Mouse (Mus musculus) ES-CJ7 (cell line): ENCODE measurements around the gene Pmepa1.
A peak's percentile ranks its signal among the peaks of the same experiment; 100 is the strongest.

Experiments
- DNase-seq: peaks from one replicate; pipeline ENCODE4 v3.0.0; 2011; ENCODE audit warnings: low read depth, low spot score

Pmepa1 gene

GRCm38 (mm10) chr2:173276859-173277258 lies 526 bp upstream of the Pmepa1 start:
- peak; percentile 65 for DNase-seq

- no peak for DNase-seq
These were observed 761 bp downstream of the Pmepa1 start for GRCm38 (mm10) chr2:173275343-173276201.

DNA sequence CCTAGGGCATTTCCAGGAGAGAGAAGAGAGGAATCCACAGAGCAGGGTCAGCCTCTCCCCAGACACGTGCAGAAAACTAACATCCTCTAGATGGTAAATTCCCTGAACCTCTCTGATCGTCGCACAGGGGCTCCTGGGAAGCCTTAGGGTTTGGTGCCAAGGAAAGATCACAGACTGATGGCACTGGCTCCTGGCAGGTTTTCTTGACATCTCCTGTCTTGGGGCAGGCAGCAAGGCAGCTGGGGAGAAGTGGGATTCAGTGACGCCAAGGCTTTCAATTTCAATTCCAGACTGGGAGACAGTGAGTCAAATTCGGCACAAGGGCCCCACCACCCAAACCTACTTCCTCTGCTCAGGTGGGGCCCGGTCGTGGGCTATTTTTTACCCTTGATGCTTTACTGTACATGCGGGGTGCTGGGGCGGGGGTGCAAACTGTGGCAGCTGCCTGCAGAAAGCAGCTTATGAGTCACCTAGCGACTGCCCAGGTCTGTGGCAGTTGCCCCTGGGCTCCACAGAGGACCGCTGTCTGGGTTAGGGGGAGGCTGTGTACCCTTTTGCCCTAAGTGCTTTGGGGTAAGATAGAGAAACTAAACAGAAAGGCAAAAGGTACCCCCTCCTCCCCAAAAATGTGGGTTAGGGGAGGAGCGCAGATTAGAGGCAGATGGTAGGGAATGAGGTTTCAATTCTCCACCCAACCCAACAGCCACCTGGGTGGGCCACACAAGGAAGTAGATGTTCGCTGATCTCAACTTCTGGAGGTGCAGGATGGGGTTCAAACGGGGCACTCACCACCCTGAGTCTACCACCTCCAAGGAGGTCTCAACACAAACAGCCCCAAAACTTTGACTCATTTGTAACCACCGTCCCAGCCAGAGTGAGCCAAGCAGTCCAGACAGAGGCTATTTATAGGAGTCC lies 1.6 kb downstream of the Pmepa1 start:
- DNase-seq: no peak

DNA sequence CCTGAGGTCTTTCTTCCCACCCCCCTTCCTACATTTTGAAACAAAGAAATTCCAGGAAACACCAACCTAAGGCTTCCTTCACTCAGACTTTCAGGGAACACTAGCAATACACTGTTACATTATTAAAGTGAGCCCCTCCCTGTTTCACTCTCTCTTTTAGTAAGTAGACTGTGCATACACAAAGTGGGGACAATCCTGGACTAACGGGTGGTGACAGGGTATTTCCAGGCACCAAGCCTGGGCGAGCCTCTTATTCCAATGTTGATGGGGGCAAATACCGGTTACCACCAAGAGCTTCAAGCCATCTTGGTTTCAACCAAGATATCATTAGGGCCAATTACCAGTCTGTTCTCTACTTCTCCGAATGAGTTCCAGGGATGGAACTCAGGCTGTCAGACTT lies 2.4 kb downstream of the Pmepa1 start:
- DNase-seq: no peak

- no peak for DNase-seq
These were observed 3.9 kb downstream of the Pmepa1 start for GRCm38 (mm10) chr2:173272354-173272900.

GRCm38 (mm10) chr2:173271541-173271940 lies 4.8 kb downstream of the Pmepa1 start:
- no peak for DNase-seq

- no peak for DNase-seq
These were observed 5.6 kb downstream of the Pmepa1 start for GRCm38 (mm10) chr2:173270601-173271248.

- no peak for DNase-seq
These were observed 6.1 kb downstream of the Pmepa1 start for GRCm38 (mm10) chr2:173270196-173270595.

DNA sequence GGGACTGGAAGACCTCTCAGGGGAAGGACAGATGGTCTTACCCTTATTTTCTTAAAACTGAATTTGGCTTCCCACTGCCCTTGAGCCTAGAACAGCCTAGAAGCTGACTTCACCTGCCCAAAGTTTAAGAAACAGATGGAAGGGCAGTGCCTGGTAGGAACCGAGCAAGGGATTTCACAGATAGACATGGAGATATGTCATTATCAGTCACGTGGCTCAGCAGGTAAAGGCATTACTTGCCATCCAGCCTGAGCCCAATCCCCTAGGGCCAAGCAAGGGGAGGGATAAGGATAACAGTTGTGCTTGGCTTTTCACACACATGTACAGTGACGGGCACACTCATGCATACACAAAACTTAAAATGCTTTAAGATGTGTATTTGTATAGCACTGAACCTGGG lies 8.8 kb downstream of the Pmepa1 start:
- no peak for DNase-seq

- DNase-seq: no peak
These were observed 9.8 kb downstream of the Pmepa1 start for GRCm38 (mm10) chr2:173266349-173267112.

GRCm38 (mm10) chr2:173265468-173266265 lies 10.7 kb downstream of the Pmepa1 start:
- DNase-seq: no peak

GRCm38 (mm10) chr2:173264467-173265128 lies 11.7 kb downstream of the Pmepa1 start:
- peak; percentile 68 for DNase-seq

- DNase-seq: no peak
These were observed 12.6 kb downstream of the Pmepa1 start for GRCm38 (mm10) chr2:173263636-173264330.

DNA sequence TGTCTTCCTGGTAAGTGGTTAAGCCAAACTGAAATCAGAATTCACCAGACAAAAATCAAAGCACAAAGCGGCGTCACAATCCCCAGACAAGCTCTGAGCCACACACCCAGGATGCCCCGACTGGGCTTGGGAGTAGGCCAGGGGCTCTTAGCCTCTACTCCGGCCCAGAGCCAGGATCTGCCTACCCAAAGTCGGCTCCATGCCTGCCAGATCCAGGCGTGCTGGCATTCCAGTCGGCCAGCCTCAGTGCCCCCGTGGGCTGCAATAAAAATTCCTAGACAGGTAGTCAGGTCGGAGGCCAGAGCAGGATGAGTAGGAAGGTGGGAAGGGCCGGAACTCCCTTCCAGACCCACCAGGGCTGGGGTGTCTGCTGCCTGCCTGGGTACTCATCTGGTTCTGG lies 14.8 kb downstream of the Pmepa1 start:
- DNase-seq: no peak

DNA sequence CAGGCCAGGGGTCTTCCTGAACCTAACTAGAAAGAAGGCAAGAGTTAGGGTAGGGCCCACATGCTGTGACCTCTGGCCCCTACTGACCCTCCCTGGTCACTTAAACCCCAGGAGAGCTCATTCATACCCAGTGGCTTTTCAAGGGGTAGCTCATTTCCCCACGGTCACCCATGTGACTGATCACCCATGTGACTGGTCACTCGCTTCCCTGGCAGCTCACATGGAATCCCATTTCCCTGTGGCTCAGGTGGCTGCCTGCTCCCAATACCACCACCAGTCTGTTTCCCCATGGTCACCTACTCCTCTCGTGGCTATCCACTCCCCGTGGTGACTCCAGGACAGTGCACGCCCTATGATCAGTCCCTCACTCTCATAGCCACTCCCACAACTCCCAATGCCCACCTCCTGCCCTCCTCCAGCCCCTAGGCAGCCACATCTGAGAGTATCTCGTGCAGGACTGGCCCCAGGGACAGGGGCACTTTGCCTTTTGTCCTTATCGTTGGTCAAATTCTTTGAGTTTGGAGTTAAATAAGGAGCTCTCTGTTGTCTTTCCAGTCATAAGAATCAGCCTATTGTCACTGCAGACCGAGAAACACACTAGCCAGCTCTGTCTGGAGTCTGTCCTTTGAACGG lies 17.8 kb downstream of the Pmepa1 start:
- DNase-seq: no peak

DNA sequence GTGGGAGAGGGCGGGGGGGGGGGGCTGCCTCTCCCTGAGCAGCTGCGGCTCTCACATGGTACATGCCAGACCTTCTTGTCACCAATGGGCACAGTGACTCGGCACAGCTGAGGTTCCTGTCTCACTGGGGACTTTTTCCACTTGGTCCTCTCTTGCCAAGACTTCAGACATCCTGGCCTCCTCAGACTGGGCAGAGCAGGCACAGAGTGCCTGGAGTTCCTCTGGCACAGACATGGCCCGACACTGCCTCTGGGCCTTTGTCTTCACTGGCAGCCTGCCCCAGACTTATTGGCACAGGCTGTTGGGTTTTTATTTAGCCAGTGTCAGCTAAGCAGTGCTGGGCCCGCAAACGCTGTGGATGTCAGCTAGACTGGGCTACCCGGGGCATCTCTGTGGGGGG lies 18.7 kb downstream of the Pmepa1 start:
- DNase-seq: no peak

GRCm38 (mm10) chr2:173256552-173256949 lies 19.8 kb downstream of the Pmepa1 start:
- no peak for DNase-seq

GRCm38 (mm10) chr2:173255810-173256551 lies 20.4 kb downstream of the Pmepa1 start:
- no peak for DNase-seq
